Mouse (Mus musculus) central nervous system, embryonic 14 days (tissue): Measurements from ENCODE around the gene Scn10a. TPM values are rescaled to one million over a fixed set of nuclear protein-coding genes. Genes with fewer than 3 reads are reported as not detected.

Source experiments
- polyA plus RNA-seq: library from polyadenylated mRNA; depleted of rRNA; stranded (reverse); fragments of >200 nt; gene quantifications from 2 replicates; pipeline ENCODE4 v1.2.3, GENCODE M21; 2012; rRNA removed

The Scn10a gene
- polyA plus RNA-seq = 0.72 and 3.4 TPM in 2 replicates

GRCm38 (mm10) chr9:119719222-119719621 lies at the start of gene Scn10a:
Gene Scn10a (minus strand): TSS chr9:119719322.

GRCm38 (mm10) chr9:119578636-119579438 lies 140.3 kb downstream of the Scn10a start, which contains the start of gene Scn5a:
Gene Scn5a (minus strand): TSS chr9:119579016.

Other genes starting within 250 kb of the Scn10a start
- gene Scn5a, start 140.3 kb downstream of the Scn10a start, polyA plus RNA-seq = 0.96 and 1.3 TPM in 2 replicates
- gene Scn11a, start 106.1 kb upstream of the Scn10a start, polyA plus RNA-seq = 0.27 and 0.36 TPM in 2 replicates
- 80.2 and 85.9 TPM in 2 replicates for gene Wdr48, start 175.6 kb upstream of the Scn10a start, polyA plus RNA-seq
- 21.7 and 21.9 TPM in 2 replicates for gene Gorasp1, start 218.2 kb upstream of the Scn10a start, polyA plus RNA-seq
- gene Ttc21a, start 218.3 kb upstream of the Scn10a start, polyA plus RNA-seq = 1.4 and 1.5 TPM in 2 replicates